Mouse (Mus musculus): ENCODE results near the gene Nphp4. TPM values are rescaled to one million over a fixed set of nuclear protein-coding genes. Genes with fewer than 3 reads are reported as not detected.

Gene Nphp4
- polyA plus RNA-seq, 1 experiment from 2014 or later, result 5.5 TPM

- H3K27ac ChIP-seq (ENCODE audit: low read depth, low read length), result no peak overlapping the region
- no peaks in the 10 kb centered on the region for H3K36me3 ChIP-seq (ENCODE audit: control insufficient read depth, insufficient read depth, low read length)
- WGBS, result 92% methylated on average over 2 of the region's 2 CpGs
- H3K4me2 ChIP-seq (ENCODE audit: low read length), result no peak overlapping the region
- no peaks in the 10 kb centered on the region for H3K9me3 ChIP-seq (ENCODE audit: control insufficient read depth, low read length)
- no peak overlapping the region for H3K4me3 ChIP-seq (ENCODE audit: low read length)
- no peaks in the 10 kb centered on the region for H3K4me1 ChIP-seq (ENCODE audit: control insufficient read depth, insufficient read depth, low read depth, low read length)
- no peak for ATAC-seq
- no peaks in the 10 kb centered on the region for H3K27me3 ChIP-seq (replicated peaks; ENCODE audit: control insufficient read depth, insufficient read depth, low read length)
- H3K9ac ChIP-seq (ENCODE audit: low read depth, low read length), result no peak overlapping the region
Measured at GRCm38 (mm10) chr4:152609196-152609595, 132.7 kb downstream of the Nphp4 start.

GRCm38 (mm10) chr4:152610026-152610425 is 133.5 kb downstream of the Nphp4 start:
- H3K27me3 ChIP-seq (replicated peaks; ENCODE audit: control insufficient read depth, insufficient read depth, low read length), result no peaks in the 10 kb centered on the region
- no peak overlapping the region for H3K4me2 ChIP-seq (ENCODE audit: low read length)
- H3K9ac ChIP-seq (ENCODE audit: low read depth, low read length), result no peak overlapping the region
- no peaks in the 10 kb centered on the region for H3K9me3 ChIP-seq (ENCODE audit: control insufficient read depth, low read length)
- no peaks in the 10 kb centered on the region for H3K4me1 ChIP-seq (ENCODE audit: control insufficient read depth, insufficient read depth, low read depth, low read length)
- no peak for ATAC-seq
- no peaks in the 10 kb centered on the region for H3K36me3 ChIP-seq (ENCODE audit: control insufficient read depth, insufficient read depth, low read length)
- no peak overlapping the region for H3K4me3 ChIP-seq (ENCODE audit: low read length)
- WGBS, result 81% methylated on average over 9 of the region's 9 CpGs
- H3K27ac ChIP-seq (ENCODE audit: low read depth, low read length), result no peak overlapping the region

Other genes with a start within 250 kb of the Nphp4 start
- 15.5 and 16.4 TPM in 2 replicates for gene Gpr153, start 202.5 kb upstream of the Nphp4 start, polyA plus RNA-seq (2015; fragmentation: Nextera tagmentation; extraction: Ambion mirVana)
- 0.11 and 0.50 TPM in 2 replicates for gene Hes3, start 185.0 kb upstream of the Nphp4 start, polyA plus RNA-seq (2015; fragmentation: Nextera tagmentation; extraction: Ambion mirVana)
- 17.2 and 22.2 TPM in 2 replicates for gene Icmt, start 179.5 kb upstream of the Nphp4 start, polyA plus RNA-seq (2015; fragmentation: Nextera tagmentation; extraction: Ambion mirVana)
- 9.0 and 10.6 TPM in 2 replicates for gene Rnf207, start 157.7 kb upstream of the Nphp4 start, polyA plus RNA-seq (2015; fragmentation: Nextera tagmentation; extraction: Ambion mirVana)
- 125 and 138 TPM in 2 replicates for gene Rpl22, start 151.0 kb upstream of the Nphp4 start, polyA plus RNA-seq (2015; fragmentation: Nextera tagmentation; extraction: Ambion mirVana)
- gene Chd5, start 138.1 kb upstream of the Nphp4 start, polyA plus RNA-seq (2015; fragmentation: Nextera tagmentation; extraction: Ambion mirVana), result 46.7 and 47.7 TPM in 2 replicates
- 33.2 and 33.5 TPM in 2 replicates for gene Kcnab2, start 1.2 kb downstream of the Nphp4 start, polyA plus RNA-seq (2015; fragmentation: Nextera tagmentation; extraction: Ambion mirVana)

Measured in hindbrain, embryonic 16.5 days (tissue).